Mouse (Mus musculus) ovary, adult 10 weeks (tissue): ENCODE data around the gene Cops2. TPM values are rescaled to one million over a fixed set of nuclear protein-coding genes. Genes with fewer than 3 reads are reported as not detected.

Source experiments
- polyA plus RNA-seq: library from polyadenylated mRNA; stranded (reverse); fragments of 350-450 nt; fragmentation: Illumina TruSeq; extraction: RNeasy Lipid Tissue Mini Kit (QIAGEN cat#74804); gene quantifications from one replicate; pipeline ENCODE4 v1.2.3, GENCODE M21; 2014

Gene Cops2
- 695 TPM for polyA plus RNA-seq

GRCm38 (mm10) chr2:125858521-125859280 is at the start of gene Cops2, which contains the start of gene Galk2:
Cops2 (minus strand) TSS chr2:125859139.
Galk2 (plus strand) TSS chr2:125859109.

GRCm38 (mm10) chr2:125782719-125783109 is 76.2 kb downstream of the Cops2 start, which contains the start of gene Secisbp2l:
Secisbp2l (minus strand) TSS chr2:125782870.

Other genes starting within 250 kb of the Cops2 start
- 1.5 TPM for gene Cep152, start 234.0 kb downstream of the Cops2 start, polyA plus RNA-seq
- 626 TPM for gene Eid1, start 186.0 kb downstream of the Cops2 start, polyA plus RNA-seq
- gene Shc4, start 135.0 kb downstream of the Cops2 start, polyA plus RNA-seq = 2.1 TPM
- gene Secisbp2l, start 76.3 kb downstream of the Cops2 start, polyA plus RNA-seq = 71.1 TPM
- gene Galk2, start within 50 bp of the Cops2 start, polyA plus RNA-seq = 80.7 TPM
- gene Fgf7, start 175.5 kb upstream of the Cops2 start, polyA plus RNA-seq = 21.3 TPM